Mouse (Mus musculus): ENCODE results near the gene Mcm2.

GRCm38 (mm10) chr6:88934132-88934531 lies 35.6 kb upstream of the Mcm2 start:
- TF ChIP-seq CTCF (IDR thresholded peaks at IDR 0.05; ENCODE audit: extremely low read depth, insufficient read length, insufficient replicate concordance, low read depth, low read length) (no peak), POLR2A (IDR thresholded peaks at IDR 0.05; ENCODE audit: low read depth, low read length) (no peak)
